Mouse (Mus musculus) stomach, embryonic 14.5 days (tissue): ENCODE results near the gene Mrpl46. TPM values are rescaled to one million over a fixed set of nuclear protein-coding genes. Genes with fewer than 3 reads are reported as not detected.

Experiments
- ATAC-seq: fragments of 200-750 bp; cut with Nextera tagmentation; 2 replicates; pipeline ENCODE4 v1.8.0; 2017; ENCODE audit warnings: low read depth, moderate TSS enrichment; ENCODE audit not compliant: insufficient number of reproducible peaks, insufficient read depth, low FRiP score
- H3K27ac ChIP-seq: fragments of 300-500 bp; sonication (generic); 2 replicates; pipeline ENCODE4 v1.5.1; 2014; ENCODE audit warnings: mild to moderate bottlenecking, low read length, moderate library complexity, mixed read lengths
- H3K27me3 ChIP-seq: fragments of 300-500 bp; sonication (generic); 2 replicates; pipeline ENCODE4 v1.6.1; 2014; ENCODE audit warnings: low read length, control low read depth, mixed read lengths; ENCODE audit not compliant: control insufficient read depth, insufficient read depth
- H3K36me3 ChIP-seq: fragments of 300-500 bp; sonication (generic); 2 replicates; pipeline ENCODE4 v1.6.1; 2014; ENCODE audit warnings: mild to moderate bottlenecking, control low read depth, low read length, moderate library complexity, mixed read lengths; ENCODE audit not compliant: control insufficient read depth, insufficient read depth
- H3K4me1 ChIP-seq: fragments of 300-500 bp; sonication (generic); 2 replicates; pipeline ENCODE4 v1.6.1; 2014; ENCODE audit warnings: low read length, control low read depth, mixed read lengths; ENCODE audit not compliant: control insufficient read depth, insufficient read depth
- H3K4me2 ChIP-seq: fragments of 300-500 bp; sonication (generic); replicated peaks from 2 replicates; pipeline ENCODE4 v1.6.1; 2014; ENCODE audit warnings: low read depth, low read length, control low read depth
- H3K4me3 ChIP-seq: fragments of 300-500 bp; sonication (generic); 2 replicates; pipeline ENCODE4 v1.5.1; 2014; ENCODE audit warnings: low read depth, low read length, control low read depth
- H3K9ac ChIP-seq: fragments of 300-500 bp; sonication (generic); replicated peaks from 2 replicates; pipeline ENCODE4 v1.6.1; 2014; ENCODE audit warnings: low read depth, mild to moderate bottlenecking, control low read depth, low read length, moderate library complexity, mixed read lengths
- H3K9me3 ChIP-seq: fragments of 300-500 bp; sonication (generic); 2 replicates; pipeline ENCODE4 v1.6.1; 2016; ENCODE audit warnings: low read depth, low read length, control low read depth; ENCODE audit not compliant: control insufficient read depth
- WGBS: fragments of 180-500 bp; shearing (Covaris S2); extraction: QIAGEN DNeasy Blood & Tissue Kit; methylation state at CpG from one replicate; pipeline ENCODE4 v1.1.7; 2014; 5-methylcytosine and 5-hydroxymethylcytosine counted together
- polyA plus RNA-seq: library from polyadenylated mRNA; unstranded; fragments of >200 nt; fragmentation: Nextera tagmentation; extraction: Ambion mirVana; gene quantifications from 2 replicates; pipeline ENCODE4 v1.2.1, GENCODE M21; 2014

The Mrpl46 gene
- polyA plus RNA-seq, 1 experiment from 2014 or later: 68.6 TPM

DNA sequence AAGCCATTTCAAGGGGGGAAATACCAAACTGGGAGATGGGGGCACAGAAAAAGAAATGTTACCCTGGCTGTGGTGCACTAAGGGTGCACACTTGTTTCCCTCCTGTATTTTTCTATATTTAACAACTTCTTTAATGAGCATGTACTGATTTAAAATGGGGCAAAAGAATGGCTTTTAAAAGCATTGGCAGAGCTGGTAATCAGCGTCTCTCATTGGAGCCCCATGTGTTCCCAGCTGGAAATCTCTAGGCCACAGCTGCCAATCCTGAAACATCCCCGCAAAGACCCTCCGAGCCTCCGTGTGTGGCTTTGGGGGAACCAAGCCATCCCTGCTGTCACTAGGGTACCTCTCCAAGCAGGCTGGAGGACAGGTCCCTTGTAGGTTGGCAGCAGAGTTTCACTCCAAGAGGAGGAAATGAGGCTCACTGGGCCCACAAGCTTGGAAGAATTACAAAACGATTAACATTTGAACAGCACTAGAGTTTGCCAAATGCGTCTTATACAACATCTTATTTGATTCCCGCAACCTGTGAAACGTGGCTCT lies 28.8 kb downstream of the Mrpl46 start:
- Histone ChIP-seq H3K4me1 (no peaks in the 10 kb centered on the region), H3K27me3 (no peaks in the 10 kb centered on the region), H3K36me3 (no peaks in the 10 kb centered on the region), H3K4me3 (no peak overlapping the region), H3K4me2 (no peak overlapping the region), H3K9me3 (no peaks in the 10 kb centered on the region), H3K9ac (no peak overlapping the region), H3K27ac (no peak overlapping the region)
- no peak for ATAC-seq
- WGBS: 67% methylated on average over 8 of the region's 8 CpGs

DNA sequence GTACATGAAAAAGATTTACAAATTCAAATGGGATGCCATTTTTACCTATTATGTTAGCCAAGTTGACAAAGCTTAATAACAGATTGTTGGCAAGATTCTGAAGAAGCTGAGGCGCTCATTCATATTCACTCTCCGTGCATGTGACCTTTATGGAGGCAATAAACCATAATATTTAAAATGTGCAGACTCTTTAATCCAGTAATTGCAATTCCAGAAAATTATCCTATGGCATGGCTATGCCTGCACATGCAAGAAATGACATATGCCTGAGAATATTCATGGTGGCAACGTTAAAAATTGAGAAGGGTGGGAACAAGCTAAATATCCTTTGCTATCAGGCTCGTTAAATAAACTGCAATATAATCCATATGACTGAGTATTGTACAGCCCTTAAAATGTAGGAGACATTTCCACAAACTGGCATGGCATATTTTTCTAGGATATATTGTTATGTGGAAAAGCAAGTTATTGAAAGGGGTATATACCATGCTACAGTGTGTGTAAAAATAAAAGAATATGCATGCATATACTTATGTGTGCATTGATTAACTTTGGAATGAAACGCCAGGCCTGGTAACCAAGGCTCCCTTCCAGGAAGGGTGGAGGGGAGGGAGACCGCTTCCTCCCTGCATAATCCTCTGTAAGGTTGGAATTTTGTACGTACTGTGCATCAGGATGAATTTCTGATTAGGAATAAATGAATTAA lies 29.4 kb downstream of the Mrpl46 start:
- H3K4me1 ChIP-seq: no peaks in the 10 kb centered on the region
- H3K27me3 ChIP-seq: no peaks in the 10 kb centered on the region
- no peak overlapping the region for H3K4me3 ChIP-seq
- no peaks in the 10 kb centered on the region for H3K9me3 ChIP-seq
- no peaks in the 10 kb centered on the region for H3K36me3 ChIP-seq
- H3K27ac ChIP-seq: no peak overlapping the region
- no peak overlapping the region for H3K4me2 ChIP-seq
- H3K9ac ChIP-seq: no peak overlapping the region
- ATAC-seq: no peak
- WGBS: 84% methylated on average over 7 of the region's 7 CpGs

DNA sequence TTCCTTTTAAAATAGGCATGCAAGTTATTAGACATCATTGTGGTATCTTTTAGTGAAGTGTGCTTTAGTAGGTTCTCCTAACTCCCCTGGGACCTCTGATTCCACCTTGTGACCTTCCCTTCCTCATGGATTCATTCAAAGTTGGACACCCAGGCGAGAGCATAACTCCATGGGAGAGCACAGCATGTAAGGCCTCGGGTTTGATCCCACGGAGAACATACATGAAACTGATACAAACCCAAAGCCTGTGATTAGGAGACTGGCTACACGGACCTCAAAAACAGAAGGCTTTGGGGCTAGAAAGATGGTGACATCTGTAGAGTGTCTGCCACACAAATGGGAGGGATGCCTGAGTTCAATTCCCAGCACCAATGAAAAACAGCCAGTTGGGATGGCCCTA lies 30.4 kb downstream of the Mrpl46 start:
- H3K9me3 ChIP-seq: no peaks in the 10 kb centered on the region
- no peaks in the 10 kb centered on the region for H3K36me3 ChIP-seq
- H3K4me3 ChIP-seq: no peak overlapping the region
- H3K4me2 ChIP-seq: no peak overlapping the region
- no peak for ATAC-seq
- no peaks in the 10 kb centered on the region for H3K4me1 ChIP-seq
- H3K27me3 ChIP-seq: no peaks in the 10 kb centered on the region
- 83% methylated on average over 4 of the region's 4 CpGs for WGBS
- H3K27ac ChIP-seq: no peak overlapping the region
- no peak overlapping the region for H3K9ac ChIP-seq

DNA sequence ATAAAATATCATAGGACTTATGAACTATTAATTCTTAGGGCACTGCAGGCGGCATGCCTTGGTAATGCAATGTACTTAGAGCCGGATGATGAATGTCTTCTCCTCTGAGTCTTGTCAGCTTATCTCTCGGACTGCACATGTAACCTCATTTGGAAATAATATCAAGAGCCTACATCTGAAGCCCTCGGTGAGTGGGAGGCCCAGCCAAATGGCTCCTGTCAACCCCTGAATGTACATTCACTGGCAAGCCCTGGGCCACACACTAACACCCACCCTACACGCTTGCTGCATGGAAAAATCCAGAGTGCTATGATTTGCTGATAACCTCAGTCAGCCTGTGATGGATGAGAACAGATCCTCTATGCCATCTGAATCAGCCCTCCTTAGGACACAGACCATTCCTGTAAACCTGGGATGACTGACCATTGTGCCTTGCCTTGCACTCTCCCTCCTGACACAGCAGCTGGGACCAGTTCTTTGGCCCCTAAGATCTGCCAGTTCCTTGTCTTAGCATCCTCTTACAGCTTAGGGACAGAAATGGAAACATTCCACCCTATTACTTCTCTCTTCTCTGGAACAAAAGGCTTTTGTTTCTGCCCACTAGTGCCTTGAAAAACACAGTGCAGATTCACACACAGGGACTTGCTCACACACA lies 39.5 kb downstream of the Mrpl46 start:
- WGBS: 41% methylated on average over 5 of the region's 5 CpGs
- no peaks in the 10 kb centered on the region for H3K4me1 ChIP-seq

DNA sequence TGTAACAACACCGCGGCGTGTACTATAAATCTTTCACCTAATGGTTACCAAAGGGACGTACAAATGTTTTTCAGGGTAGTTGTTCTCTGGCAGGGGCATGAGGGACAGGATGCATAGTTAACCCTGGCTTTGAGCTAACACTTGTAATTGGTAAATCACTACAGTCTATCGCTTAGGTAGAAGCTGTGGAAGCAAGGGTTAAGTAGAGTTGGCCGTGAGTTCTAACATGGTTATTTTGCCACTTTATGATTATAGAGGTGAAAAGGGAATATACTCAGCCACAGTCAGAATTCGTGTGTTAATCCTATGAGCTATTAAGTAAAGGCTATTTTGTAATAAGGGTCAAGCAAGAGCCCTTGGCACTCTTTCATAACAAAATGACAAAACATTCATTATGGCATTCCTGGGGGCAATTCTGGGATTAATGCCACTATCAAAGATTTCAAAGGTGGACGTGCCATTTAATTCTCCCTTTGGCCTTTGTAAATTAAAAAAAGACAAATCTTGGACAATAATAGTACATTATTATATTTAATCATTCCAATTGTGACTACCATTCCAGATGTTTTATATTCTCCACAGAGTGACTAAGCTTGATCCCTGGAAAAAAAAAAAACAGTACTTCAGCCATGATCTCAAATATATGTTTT lies 43.9 kb downstream of the Mrpl46 start:
- no peaks in the 10 kb centered on the region for H3K36me3 ChIP-seq
- no peaks in the 10 kb centered on the region for H3K27me3 ChIP-seq
- WGBS: 73% methylated on average over 8 of the region's 8 CpGs

More for the DNA sequence above, 39.5 kb downstream of the Mrpl46 start:
- no peaks in the 10 kb centered on the region for H3K36me3 ChIP-seq
- H3K4me2 ChIP-seq: no peak overlapping the region
- H3K9me3 ChIP-seq: no peaks in the 10 kb centered on the region
- no peak overlapping the region for H3K27ac ChIP-seq
- H3K4me3 ChIP-seq: no peak overlapping the region
- no peak for ATAC-seq
- no peaks in the 10 kb centered on the region for H3K27me3 ChIP-seq
- H3K9ac ChIP-seq: no peak overlapping the region

DNA sequence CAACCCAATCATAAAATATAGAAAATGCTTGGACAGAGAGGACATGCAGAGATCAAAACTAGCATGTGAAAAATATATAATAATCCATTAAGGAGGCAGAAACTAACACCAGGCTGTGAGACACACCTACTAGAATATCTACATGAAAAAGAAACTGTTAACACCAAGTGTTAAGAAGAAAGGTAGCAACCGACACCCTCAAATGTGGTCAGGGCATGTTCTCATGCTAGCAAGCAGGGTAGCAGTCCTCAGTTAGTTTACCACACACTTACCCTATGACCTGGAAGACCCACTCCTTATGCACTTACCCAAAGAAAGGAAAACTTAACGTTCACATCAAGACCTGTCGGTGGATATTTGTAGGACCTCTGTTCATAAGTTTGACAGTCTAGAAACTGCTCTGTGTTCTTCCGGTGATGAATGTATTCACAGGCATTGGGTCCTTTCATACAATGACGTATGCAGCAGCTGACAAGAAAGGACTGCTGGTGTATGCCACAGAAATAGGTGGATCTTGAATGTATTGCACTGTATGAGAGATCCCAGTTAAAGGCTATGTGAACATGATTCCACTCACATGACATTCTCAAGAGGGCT lies 45.6 kb downstream of the Mrpl46 start, which contains the start of gene Ntrk3:
Gene Ntrk3 (minus strand): TSS at position 399 of the 597 bp plus-strand sequence.
- 67% methylated on average over 5 of the region's 5 CpGs for WGBS
- H3K4me2 ChIP-seq: no peak within 1 kb of the TSS
- H3K4me1 ChIP-seq: no peaks in the 10 kb centered on the region

More for the DNA sequence above, 43.9 kb downstream of the Mrpl46 start:
- Histone ChIP-seq H3K9ac (no peak overlapping the region), H3K4me3 (no peak overlapping the region), H3K4me1 (no peaks in the 10 kb centered on the region), H3K27ac (no peak overlapping the region), H3K4me2 (no peak overlapping the region), H3K9me3 (no peaks in the 10 kb centered on the region)
- no peak for ATAC-seq

DNA sequence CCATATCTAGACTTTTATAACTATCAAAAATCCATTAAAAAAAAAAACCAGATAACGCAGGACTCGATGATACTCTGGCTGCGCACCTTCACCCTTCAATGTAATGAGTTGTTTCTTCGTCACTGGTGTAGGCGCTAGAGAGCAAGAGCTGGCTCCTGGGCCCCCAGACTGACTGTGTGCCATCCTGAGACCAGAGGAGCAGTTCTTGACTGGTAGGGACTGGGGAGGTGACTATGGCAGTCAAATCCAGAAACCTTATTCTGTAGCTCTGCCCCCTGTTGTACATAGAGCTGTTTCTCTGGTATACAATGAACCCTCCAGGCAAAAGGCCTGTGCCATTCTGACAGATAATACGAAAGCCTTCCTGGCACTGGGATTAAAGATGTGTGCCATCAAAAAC lies 46.1 kb downstream of the Mrpl46 start:
- no peak overlapping the region for H3K27ac ChIP-seq
- ATAC-seq: no peak
- H3K4me2 ChIP-seq: no peak overlapping the region
- no peaks in the 10 kb centered on the region for H3K27me3 ChIP-seq
- no peaks in the 10 kb centered on the region for H3K9me3 ChIP-seq
- no peaks in the 10 kb centered on the region for H3K36me3 ChIP-seq
- H3K9ac ChIP-seq: no peak overlapping the region
- WGBS: 87% methylated on average over 6 of the region's 6 CpGs
- no peak overlapping the region for H3K4me3 ChIP-seq
- H3K4me1 ChIP-seq: no peaks in the 10 kb centered on the region

More for the DNA sequence above, 45.6 kb downstream of the Mrpl46 start, which contains the start of gene Ntrk3:
- no peak within 1 kb of the TSS for H3K27ac ChIP-seq
- no peaks in the 10 kb centered on the region for H3K36me3 ChIP-seq
- ATAC-seq: no peak
- H3K9me3 ChIP-seq: no peaks in the 10 kb centered on the region
- H3K9ac ChIP-seq: no peak within 1 kb of the TSS
- H3K27me3 ChIP-seq: no peaks in the 10 kb centered on the region
- no peak within 1 kb of the TSS for H3K4me3 ChIP-seq

DNA sequence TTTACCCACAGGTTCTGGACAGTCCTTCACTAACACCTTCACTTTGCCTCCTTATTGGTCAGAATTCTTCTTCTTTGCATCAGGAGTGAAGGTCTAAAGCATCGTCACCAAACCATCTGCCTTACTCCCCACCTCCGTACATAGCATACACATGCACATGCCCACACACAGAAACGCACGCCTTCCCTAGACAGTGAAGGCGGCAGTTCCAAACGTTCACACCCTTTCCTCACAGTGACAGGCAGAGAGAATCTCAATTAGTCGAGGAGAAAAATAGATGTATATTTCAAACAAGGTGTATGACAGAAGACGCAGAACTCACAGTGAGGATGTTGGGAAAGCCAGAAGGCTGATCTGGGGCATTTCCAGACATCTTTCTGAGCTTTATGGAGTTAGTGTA lies 51.9 kb downstream of the Mrpl46 start:
- no peak overlapping the region for H3K9ac ChIP-seq
- no peaks in the 10 kb centered on the region for H3K4me1 ChIP-seq
- no peaks in the 10 kb centered on the region for H3K9me3 ChIP-seq
- no peak overlapping the region for H3K27ac ChIP-seq
- 75% methylated on average over 8 of the region's 8 CpGs for WGBS
- H3K4me2 ChIP-seq: no peak overlapping the region
- no peaks in the 10 kb centered on the region for H3K27me3 ChIP-seq
- H3K4me3 ChIP-seq: no peak overlapping the region
- no peak for ATAC-seq
- no peaks in the 10 kb centered on the region for H3K36me3 ChIP-seq
